Mouse (Mus musculus) lung, embryonic 14.5 days (tissue): ENCODE results near the gene P4ha3. TPM values are rescaled to one million over a fixed set of nuclear protein-coding genes. Genes with fewer than 3 reads are reported as not detected.

Experiments
- ATAC-seq: fragments of 200-750 bp; cut with Nextera tagmentation; 2 replicates; pipeline ENCODE4 v1.8.0; 2017; ENCODE audit warnings: mild to moderate bottlenecking, moderate TSS enrichment, moderate library complexity; ENCODE audit not compliant: insufficient read depth
- DNase-seq: peaks from one replicate; pipeline ENCODE4 v3.0.0-alpha.2; 2015
- H3K27ac ChIP-seq: fragments of 300-500 bp; sonication (generic); 2 replicates; pipeline ENCODE4 v1.5.1; 2014; ENCODE audit warnings: low read depth, mild to moderate bottlenecking, moderate library complexity
- H3K27me3 ChIP-seq: fragments of 300-500 bp; sonication (generic); 2 replicates; pipeline ENCODE4 v1.6.1; 2014; ENCODE audit warnings: low read length, control low read depth; ENCODE audit not compliant: insufficient read depth
- H3K36me3 ChIP-seq: fragments of 300-500 bp; sonication (generic); 2 replicates; pipeline ENCODE4 v1.6.1; 2014; ENCODE audit warnings: control low read depth; ENCODE audit not compliant: insufficient read depth
- H3K4me1 ChIP-seq: fragments of 300-500 bp; sonication (generic); 2 replicates; pipeline ENCODE4 v1.6.1; 2014; ENCODE audit warnings: antibody characterized with exemption, control low read depth; ENCODE audit not compliant: insufficient read depth
- H3K4me2 ChIP-seq: fragments of 300-500 bp; sonication (generic); 2 replicates; pipeline ENCODE4 v1.6.1; 2014; ENCODE audit warnings: mild to moderate bottlenecking
- H3K4me3 ChIP-seq: fragments of 300-500 bp; sonication (generic); 2 replicates; pipeline ENCODE4 v1.5.1; 2014; ENCODE audit warnings: low read depth, low read length
- H3K9ac ChIP-seq: fragments of 300-500 bp; sonication (generic); 2 replicates; pipeline ENCODE4 v1.6.1; 2014
- H3K9me3 ChIP-seq: fragments of 300-500 bp; sonication (generic); 2 replicates; pipeline ENCODE4 v1.6.1; 2016; ENCODE audit warnings: low read depth, low read length, control low read depth
- CTCF ChIP-seq: IDR thresholded peaks from 2 replicates; pipeline ENCODE4 v1.5.1; 2016; ENCODE audit warnings: antibody characterized with exemption, low read depth
- WGBS: fragments of 180-500 bp; shearing (Covaris S2); extraction: QIAGEN DNeasy Blood & Tissue Kit; methylation state at CpG from one replicate; pipeline ENCODE4 v1.1.7; 2014; 5-methylcytosine and 5-hydroxymethylcytosine counted together
- polyA plus RNA-seq: library from polyadenylated mRNA; unstranded; fragments of >200 nt; fragmentation: Nextera tagmentation; extraction: Ambion mirVana; gene quantifications from 2 replicates; pipeline ENCODE4 v1.2.1, GENCODE M21; 2014

The P4ha3 gene
- polyA plus RNA-seq, 1 experiment from 2014 or later = 21.2 TPM

DNA sequence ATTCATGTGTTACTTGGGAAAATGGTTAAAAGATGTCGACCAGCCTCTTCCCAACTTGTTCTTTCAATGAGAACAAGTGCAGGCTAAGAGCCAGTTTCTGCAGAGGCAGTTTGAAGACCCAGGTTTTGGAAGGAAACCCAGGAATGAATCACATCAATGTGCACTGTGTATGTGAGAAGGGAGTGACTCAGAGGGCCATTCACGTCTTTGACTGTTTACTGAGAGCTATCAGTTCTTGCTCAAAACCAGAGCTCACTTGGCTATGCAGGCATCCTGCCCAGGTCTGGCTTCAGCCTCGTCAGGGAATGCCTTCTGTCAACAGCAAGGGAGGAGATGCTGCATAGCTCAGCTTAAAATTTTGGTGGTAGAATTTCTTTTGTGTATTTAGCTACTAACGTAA is 17.0 kb downstream of the P4ha3 start:
- Histone ChIP-seq H3K4me3 (no peak overlapping the region), H3K4me2 (no peak overlapping the region), H3K27ac (0 out of 2 replicates have a peak overlapping the region, but pooled peaks have one; percentile 46), H3K36me3 (peaks cover 15% of the 10 kb centered on the region; the same call in 1 of the 2 replicates), H3K9me3 (no peaks in the 10 kb centered on the region), H3K9ac (no peak overlapping the region), H3K4me1 (peaks cover 4% of the 10 kb centered on the region; the same call in 1 of the 2 replicates), H3K27me3 (no peaks in the 10 kb centered on the region)
- ATAC-seq (no peak), DNase-seq (peak; percentile 57)
- TF ChIP-seq CTCF = no peak
- WGBS = 35% methylated on average over 4 of the region's 4 CpGs

DNA sequence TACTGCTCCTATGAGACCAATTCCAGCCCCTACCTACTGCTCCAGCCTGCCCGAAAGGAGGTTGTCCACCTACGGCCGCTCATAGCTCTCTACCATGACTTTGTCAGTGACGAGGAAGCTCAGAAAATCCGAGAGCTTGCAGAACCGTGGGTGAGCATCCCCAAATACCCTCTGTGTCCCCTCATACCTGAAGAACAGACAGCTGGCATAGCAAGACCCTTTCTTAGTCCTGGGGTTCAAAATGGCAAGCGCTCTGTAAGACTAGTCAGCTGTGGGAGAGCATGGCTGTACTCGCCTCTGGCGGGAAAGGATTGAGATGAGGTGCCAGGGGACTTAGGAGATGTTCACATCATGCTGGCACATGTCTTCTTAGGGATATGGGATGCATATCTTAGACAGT is 20.6 kb downstream of the P4ha3 start:
- Histone ChIP-seq H3K27me3 (no peaks in the 10 kb centered on the region), H3K4me1 (peaks cover 4% of the 10 kb centered on the region; the same call in 1 of the 2 replicates), H3K36me3 (0 out of 2 replicates have a peak, but pooled peaks cover 11% of the 10 kb centered on the region), H3K4me2 (no peak overlapping the region), H3K9ac (no peak overlapping the region), H3K27ac (no peak overlapping the region), H3K4me3 (no peak overlapping the region), H3K9me3 (no peaks in the 10 kb centered on the region)
- WGBS = 85% methylated on average over 9 of the region's 9 CpGs
- no peak for ATAC-seq
- TF ChIP-seq CTCF = no peak
- DNase-seq = no peak

- Histone ChIP-seq H3K36me3 (0 out of 2 replicates have a peak, but pooled peaks cover 6% of the 10 kb centered on the region), H3K4me1 (no peaks in the 10 kb centered on the region), H3K27ac (no peak overlapping the region), H3K9ac (no peak overlapping the region), H3K4me3 (no peak overlapping the region), H3K27me3 (no peaks in the 10 kb centered on the region), H3K9me3 (no peaks in the 10 kb centered on the region), H3K4me2 (no peak overlapping the region)
- no peak for DNase-seq
- TF ChIP-seq CTCF = no peak
- no peak for ATAC-seq
- 75% methylated on average over 6 of the region's 6 CpGs for WGBS
Measured at GRCm38 (mm10) chr7:100307872-100308653, 22.7 kb downstream of the P4ha3 start.

DNA sequence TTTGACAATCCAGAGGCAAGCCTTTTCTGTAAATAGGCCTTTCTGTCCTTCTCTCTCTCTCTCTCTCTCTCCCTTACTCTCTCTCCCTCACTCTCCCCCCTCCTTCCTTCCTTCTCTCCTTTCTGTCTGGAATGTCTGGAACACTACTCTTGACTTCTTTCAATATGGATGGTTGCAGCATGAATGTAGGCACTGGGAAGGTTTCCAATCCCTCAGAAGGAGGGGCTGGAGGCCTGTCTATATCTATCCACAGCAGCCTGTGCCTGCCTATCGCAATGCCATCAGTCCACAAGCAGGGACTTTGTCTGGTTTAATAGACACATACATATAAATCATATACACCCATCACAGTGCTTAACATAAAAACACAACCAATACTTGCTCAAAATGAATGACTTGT is 23.9 kb downstream of the P4ha3 start:
- ATAC-seq (peak; percentile 63), DNase-seq (peak; percentile 63)
- Histone ChIP-seq H3K9ac (no peak overlapping the region), H3K4me3 (no peak overlapping the region), H3K4me2 (no peak overlapping the region), H3K4me1 (no peaks in the 10 kb centered on the region), H3K36me3 (0 out of 2 replicates have a peak, but pooled peaks cover 3% of the 10 kb centered on the region), H3K27me3 (no peaks in the 10 kb centered on the region), H3K27ac (peak overlapping the region; percentile 42; the same call in 1 of the 2 replicates), H3K9me3 (no peaks in the 10 kb centered on the region)
- no peak for TF ChIP-seq CTCF
- WGBS = 30% methylated on average over 1 of the region's 1 CpGs

DNA sequence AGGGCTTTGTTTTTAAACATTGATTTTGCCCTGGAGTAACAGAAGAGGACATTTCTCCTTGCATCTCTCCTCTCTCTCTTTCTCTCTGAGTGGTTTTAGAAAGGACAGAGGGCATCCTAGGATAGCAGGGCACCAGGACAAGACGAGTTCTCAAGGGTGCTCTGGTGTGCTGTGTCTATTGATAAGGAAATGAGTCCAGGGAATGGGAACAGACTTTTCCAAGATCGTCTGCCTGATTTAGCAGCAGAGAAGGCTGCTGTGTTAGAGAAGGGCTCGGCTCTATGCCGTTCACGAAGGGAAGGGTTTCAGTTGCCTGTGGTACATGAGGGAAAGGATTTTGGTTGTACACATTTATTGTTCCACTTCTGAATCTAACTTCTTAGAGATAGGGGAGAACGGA is 24.4 kb downstream of the P4ha3 start:
- no peak for DNase-seq
- ATAC-seq = no peak
- H3K27ac ChIP-seq = peak overlapping the region; percentile 1; the same call in 1 of the 2 replicates
- no peak overlapping the region for H3K4me3 ChIP-seq
- no peaks in the 10 kb centered on the region for H3K27me3 ChIP-seq
- H3K4me1 ChIP-seq = no peaks in the 10 kb centered on the region
- 0 out of 2 replicates have a peak, but pooled peaks cover 3% of the 10 kb centered on the region for H3K36me3 ChIP-seq
- no peak for TF ChIP-seq CTCF
- no peak overlapping the region for H3K9ac ChIP-seq
- no peak overlapping the region for H3K4me2 ChIP-seq
- WGBS = 56% methylated on average over 6 of the region's 6 CpGs
- no peaks in the 10 kb centered on the region for H3K9me3 ChIP-seq

DNA sequence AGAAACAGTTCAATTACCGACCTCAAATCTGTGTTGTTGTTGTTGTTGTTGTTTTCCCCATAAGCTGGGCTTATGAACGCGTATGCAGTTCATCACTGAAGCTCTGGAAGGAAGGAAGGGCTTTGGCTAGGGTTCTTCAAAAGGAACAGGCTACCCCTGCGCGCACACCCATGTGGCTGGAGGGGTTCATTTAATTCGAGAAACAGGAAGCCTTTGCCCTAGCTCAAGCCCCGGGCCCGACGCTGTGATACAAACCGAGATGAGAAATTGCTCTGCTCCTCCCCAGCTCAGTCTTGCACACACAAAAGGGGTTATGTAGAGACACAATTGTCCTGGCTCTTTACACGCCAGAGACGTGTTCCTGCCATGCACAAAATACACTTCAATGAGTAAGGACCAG is 25.0 kb downstream of the P4ha3 start:
- H3K4me3 ChIP-seq = no peak overlapping the region
- TF ChIP-seq CTCF = no peak
- no peaks in the 10 kb centered on the region for H3K4me1 ChIP-seq
- WGBS = 71% methylated on average over 12 of the region's 12 CpGs
- H3K9ac ChIP-seq = no peak overlapping the region
- H3K27ac ChIP-seq = no peak overlapping the region
- no peaks in the 10 kb centered on the region for H3K27me3 ChIP-seq
- ATAC-seq (no peak), DNase-seq (no peak)
- H3K4me2 ChIP-seq = no peak overlapping the region
- H3K36me3 ChIP-seq = 0 out of 2 replicates have a peak, but pooled peaks cover 7% of the 10 kb centered on the region
- no peaks in the 10 kb centered on the region for H3K9me3 ChIP-seq

GRCm38 (mm10) chr7:100312716-100313115 is 27.4 kb downstream of the P4ha3 start:
- Histone ChIP-seq H3K4me3 (no peak overlapping the region), H3K27ac (no peak overlapping the region), H3K4me1 (no peaks in the 10 kb centered on the region), H3K4me2 (no peak overlapping the region), H3K36me3 (0 out of 2 replicates have a peak, but pooled peaks cover 7% of the 10 kb centered on the region), H3K27me3 (no peaks in the 10 kb centered on the region), H3K9ac (no peak overlapping the region), H3K9me3 (no peaks in the 10 kb centered on the region)
- 79% methylated on average over 4 of the region's 4 CpGs for WGBS
- ATAC-seq (no peak), DNase-seq (no peak)
- TF ChIP-seq CTCF = no peak
